Mouse (Mus musculus): ENCODE results near the gene Gm13103. TPM values are rescaled to one million over a fixed set of nuclear protein-coding genes. Genes with fewer than 3 reads are reported as not detected.
"Not testable (repeated sequence)": the region's sequence is repeated elsewhere in the genome, so short reads cannot be mapped to it uniquely, and the experiment has no call there.

The Gm13103 gene
- polyA plus RNA-seq (2015; fragmentation: Nextera tagmentation; extraction: Ambion mirVana): not detected in 2 replicates

DNA sequence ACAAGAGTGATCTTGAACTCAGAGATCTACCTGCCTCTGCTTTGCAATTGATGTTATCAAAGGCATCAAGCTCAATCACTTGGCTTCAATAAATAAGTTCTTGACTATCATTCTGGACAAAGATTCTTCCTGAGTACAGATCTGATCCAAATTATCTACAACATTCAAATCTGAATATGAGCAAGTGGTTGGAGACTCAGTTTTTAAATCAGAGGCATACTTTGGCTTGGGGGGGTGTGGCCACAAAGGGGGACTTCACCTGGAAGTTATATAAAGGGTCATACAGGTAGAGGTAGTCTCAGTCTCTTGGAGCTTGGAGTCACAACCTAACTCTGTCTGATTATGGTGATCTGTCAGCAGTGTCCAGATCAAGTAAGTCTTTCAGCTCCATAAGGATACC, at the start of gene Gm13103:
Gene Gm13103 (plus strand): TSS at position 301 of the 400 bp plus-strand sequence.
- H3K27ac ChIP-seq; H3K36me3 ChIP-seq; H3K4me2 ChIP-seq; ATAC-seq (replicated peaks; ENCODE audit: low FRiP score); H3K9ac ChIP-seq; H3K4me1 ChIP-seq; H3K4me3 ChIP-seq (replicated peaks); H3K9me3 ChIP-seq (replicated peaks); H3K27me3 ChIP-seq: not testable (repeated sequence)

DNA sequence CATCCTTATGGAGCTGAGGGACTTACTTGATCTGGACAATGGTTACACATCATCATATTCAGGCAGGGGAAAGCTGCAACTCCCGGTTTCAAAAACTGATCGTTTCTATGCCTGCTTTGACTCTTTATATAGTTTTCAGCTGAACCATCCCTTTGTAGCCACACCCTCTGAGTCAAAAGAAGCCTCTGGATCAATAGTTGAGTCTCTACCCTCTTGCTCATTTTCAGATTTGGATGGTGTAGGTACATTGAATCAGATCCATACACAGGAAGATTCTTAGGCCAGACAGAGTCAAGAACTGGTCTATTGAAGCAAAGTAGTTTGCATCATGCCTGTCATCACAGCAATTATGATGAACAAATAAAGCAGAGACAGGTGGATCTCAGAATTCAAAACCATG, 30.3 kb upstream of the Gm13103 start, which contains the start of gene Gm13084:
Gene Gm13084 (minus strand): TSS at position 101 of the 400 bp plus-strand sequence.
- no peak within 1 kb of the TSS for H3K4me3 ChIP-seq (replicated peaks)
- 0 out of 2 replicates have a peak, but pooled peaks cover 4% of the 10 kb centered on the region for H3K9me3 ChIP-seq (replicated peaks)
- no peak within 1 kb of the TSS for H3K27ac ChIP-seq
- 83% methylated on average over 2 of the region's 2 CpGs for whole genome bisulfite sequencing
- no peaks in the 10 kb centered on the region for H3K36me3 ChIP-seq
- no peak for ATAC-seq (replicated peaks; ENCODE audit: low FRiP score)
- H3K27me3 ChIP-seq: no peaks in the 10 kb centered on the region
- H3K9ac ChIP-seq: no peak within 1 kb of the TSS
- no peak within 1 kb of the TSS for H3K4me2 ChIP-seq
- H3K4me1 ChIP-seq: no peaks in the 10 kb centered on the region

DNA sequence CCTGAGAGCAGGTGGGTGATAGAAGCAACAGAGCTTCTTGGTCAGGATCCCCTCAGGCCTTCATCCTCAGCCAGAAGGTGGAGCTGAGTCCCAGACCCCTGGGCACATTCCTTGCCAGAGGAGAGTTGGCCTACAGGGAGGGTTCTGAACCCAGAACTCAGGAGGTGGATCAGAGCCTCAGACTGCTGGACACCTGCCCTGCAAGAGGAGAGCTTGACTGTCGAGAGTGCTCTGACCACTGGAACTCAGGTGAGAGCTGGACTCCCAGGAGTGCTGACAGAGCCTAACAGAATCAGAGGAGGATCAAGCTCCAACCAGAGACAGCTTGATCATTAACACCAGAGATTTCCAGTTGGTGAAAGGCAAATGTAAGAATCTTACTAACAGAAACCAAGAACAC, 36.1 kb downstream of the Gm13103 start:
- 85% methylated on average over 1 of the region's 1 CpGs for WGBS
- H3K9me3 ChIP-seq (replicated peaks); H3K27ac ChIP-seq; H3K9ac ChIP-seq; H3K4me1 ChIP-seq; H3K4me3 ChIP-seq (replicated peaks); H3K27me3 ChIP-seq; H3K36me3 ChIP-seq; ATAC-seq (replicated peaks; ENCODE audit: low FRiP score); H3K4me2 ChIP-seq: not testable (repeated sequence)

DNA sequence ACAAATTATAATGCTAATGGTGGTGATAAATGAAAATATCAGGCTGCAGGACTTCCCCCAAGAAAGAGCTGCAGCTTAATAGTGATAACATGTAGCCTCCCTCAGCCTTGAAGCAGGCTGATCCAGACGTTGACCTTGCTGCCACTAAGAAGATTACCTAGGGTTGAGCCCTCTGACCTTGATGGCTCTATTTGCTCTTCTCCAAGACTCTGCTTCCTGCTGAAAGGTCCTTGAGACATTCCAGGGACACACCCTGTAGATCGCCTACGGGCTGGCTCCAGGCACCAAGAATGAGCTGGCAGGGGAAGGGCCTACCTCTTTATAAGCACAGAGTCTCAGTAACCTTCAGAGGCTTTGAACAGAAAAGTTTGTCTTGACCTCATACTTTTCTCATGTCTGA, 48.1 kb downstream of the Gm13103 start:
- WGBS: 85% methylated on average over 3 of the region's 3 CpGs
- H3K36me3 ChIP-seq; H3K4me3 ChIP-seq (replicated peaks); H3K4me1 ChIP-seq; H3K27me3 ChIP-seq; H3K9me3 ChIP-seq (replicated peaks); H3K27ac ChIP-seq; H3K4me2 ChIP-seq; ATAC-seq (replicated peaks; ENCODE audit: low FRiP score); H3K9ac ChIP-seq: not testable (repeated sequence)

DNA sequence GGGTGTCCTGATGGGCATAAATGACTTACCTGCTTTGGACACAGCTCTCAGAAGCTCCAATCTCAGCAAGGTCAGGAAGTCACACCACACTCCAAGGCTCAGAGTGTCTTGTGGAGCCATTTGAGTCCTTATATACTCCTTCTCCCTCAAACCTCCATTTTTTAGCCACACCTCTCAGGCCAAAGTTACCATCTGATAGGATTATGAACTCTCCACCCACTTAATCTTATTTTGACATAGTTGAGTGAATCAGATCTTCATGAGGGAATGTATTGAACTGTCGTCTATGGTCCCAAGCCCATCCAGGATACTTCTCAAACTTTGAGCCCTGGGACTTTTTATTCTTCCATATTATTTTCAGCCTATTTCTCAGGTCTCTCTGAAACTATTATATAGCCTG, 54.0 kb downstream of the Gm13103 start, which contains the start of gene Pramef6:
Gene Pramef6 (minus strand): TSS at position 101 of the 400 bp plus-strand sequence.
- H3K9ac ChIP-seq; H3K27ac ChIP-seq; H3K4me3 ChIP-seq (replicated peaks); H3K36me3 ChIP-seq; H3K4me2 ChIP-seq; H3K27me3 ChIP-seq; H3K9me3 ChIP-seq (replicated peaks); H3K4me1 ChIP-seq; ATAC-seq (replicated peaks; ENCODE audit: low FRiP score): not testable (repeated sequence)
- 89% methylated on average over 1 of the region's 1 CpGs for WGBS

Other genes with a start within 250 kb of the Gm13103 start
- not detected in 2 replicates for gene Gm13083, start 231.5 kb upstream of the Gm13103 start, polyA plus RNA-seq (2015; fragmentation: Nextera tagmentation; extraction: Ambion mirVana)
- gene Gm13088, start 189.3 kb upstream of the Gm13103 start, polyA plus RNA-seq (2015; fragmentation: Nextera tagmentation; extraction: Ambion mirVana): not detected in 2 replicates
- not detected in 2 replicates for gene Gm13089, start 143.8 kb upstream of the Gm13103 start, polyA plus RNA-seq (2015; fragmentation: Nextera tagmentation; extraction: Ambion mirVana)
- not detected in 2 replicates for gene Gm13078, start 127.0 kb upstream of the Gm13103 start, polyA plus RNA-seq (2015; fragmentation: Nextera tagmentation; extraction: Ambion mirVana)
- gene Gm13023, start 57.1 kb upstream of the Gm13103 start, polyA plus RNA-seq (2015; fragmentation: Nextera tagmentation; extraction: Ambion mirVana): not detected in 2 replicates
- not detected in 2 replicates for gene Gm13084, start 30.4 kb upstream of the Gm13103 start, polyA plus RNA-seq (2015; fragmentation: Nextera tagmentation; extraction: Ambion mirVana)
- not detected in 2 replicates for gene Pramef6, start 53.9 kb downstream of the Gm13103 start, polyA plus RNA-seq (2015; fragmentation: Nextera tagmentation; extraction: Ambion mirVana)
- not detected in 2 replicates for gene Pramef25, start 104.5 kb downstream of the Gm13103 start, polyA plus RNA-seq (2015; fragmentation: Nextera tagmentation; extraction: Ambion mirVana)
- not detected in 2 replicates for gene Gm13101, start 120.5 kb downstream of the Gm13103 start, polyA plus RNA-seq (2015; fragmentation: Nextera tagmentation; extraction: Ambion mirVana)
- not detected in 2 replicates for gene Pramef17, start 147.9 kb downstream of the Gm13103 start, polyA plus RNA-seq (2015; fragmentation: Nextera tagmentation; extraction: Ambion mirVana)
- gene Pramel4, start 212.6 kb downstream of the Gm13103 start, polyA plus RNA-seq (2015; fragmentation: Nextera tagmentation; extraction: Ambion mirVana): not detected in 2 replicates